Mouse (Mus musculus): ENCODE results near the gene C1ql1.

- TF ChIP-seq MYOD1 (IDR thresholded peaks at IDR 0.05; ENCODE audit: control insufficient read depth, insufficient read length, low read depth) (no peak), USF1 (IDR thresholded peaks at IDR 0.05; ENCODE audit: low read depth) (no peak), CTCF (IDR thresholded peaks at IDR 0.05; ENCODE audit: control insufficient read depth, insufficient read depth, insufficient read length) (peak; percentile 74), CEBPB (IDR thresholded peaks at IDR 0.05; ENCODE audit: low read depth) (no peak), MAX (IDR thresholded peaks at IDR 0.05) (no peak), FOSL1 (IDR thresholded peaks at IDR 0.05; ENCODE audit: insufficient read depth, low read length, poor library complexity, severe bottlenecking) (no peak)
Measured at GRCm38 (mm10) chr11:102990152-102990663, 43.7 kb upstream of the C1ql1 start.

All from C2C12 (cell line).